Comparison of ENCODE assay signal across 11 mouse cellular contexts in genomic region chr7:28545048-28545890, GRCm38 (mm10). TPM values are rescaled to one million over a fixed set of nuclear protein-coding genes. Genes with fewer than 3 reads are reported as not detected.
A peak's percentile ranks its signal among the peaks of the same experiment; 100 is the strongest.
DNase-seq lines count a peak whose midpoint lies in the region; ATAC-seq and TF ChIP-seq lines count a peak whose summit lies in the region.
"Had no signal": no experiment of that assay in that cellular context is flagged by ENCODE, and none has a peak within 500 bp of the region (broad histone marks: within the 10 kb centered on the region; RNA-seq: fewer than 3 reads in every experiment).

No protein-coding gene starts in this region.

- H3K4me3 ChIP-seq in liver, adult 2 months (ENCODE audit: insufficient read depth, low read depth, low read length): no peak overlapping the region
- H3K4me3 ChIP-seq in liver, embryonic 11.5 days (ENCODE audit: low read depth, low read length): no peak overlapping the region
- H3K4me3 ChIP-seq in neural tube, embryonic 14.5 days (ENCODE audit: low read depth, low read length): no peak overlapping the region

- H3K36me3 ChIP-seq in liver, adult 2 months (ENCODE audit: control insufficient read depth, insufficient read depth, low read length): no peaks in the 10 kb centered on the region
- no peaks in the 10 kb centered on the region for H3K36me3 ChIP-seq in liver, embryonic 11.5 days (ENCODE audit: control insufficient read depth, insufficient read depth, low read length)
- no peaks in the 10 kb centered on the region for H3K36me3 ChIP-seq in neural tube, embryonic 14.5 days (ENCODE audit: control insufficient read depth, insufficient read depth, low read length)
- H3K36me3 ChIP-seq: midbrain, embryonic 12.5 days had no signal

- no peak for TF ChIP-seq POLR2A in liver, adult 2 months (IDR thresholded peaks at IDR 0.05; ENCODE audit: extremely low read depth, insufficient read depth, low read length)

- H3K9ac ChIP-seq in liver, adult 2 months (ENCODE audit: low read depth, low read length): no peak overlapping the region
- no peak overlapping the region for H3K9ac ChIP-seq in liver, embryonic 11.5 days (ENCODE audit: low read depth, low read length)
- H3K9ac ChIP-seq in neural tube, embryonic 14.5 days (replicated peaks; ENCODE audit: low read depth, low read length): no peak overlapping the region
- H3K9ac ChIP-seq: midbrain, embryonic 12.5 days had no signal

- WGBS in liver, adult 2 months: 42% methylated on average over 14 of the region's 14 CpGs
- 30% methylated on average over 14 of the region's 14 CpGs for WGBS in liver, embryonic 11.5 days
- 28% methylated on average over 13 of the region's 14 CpGs for WGBS in neural tube, embryonic 14.5 days

- peaks cover 2% of the 10 kb centered on the region; the same call in 1 of the 2 replicates for H3K4me1 ChIP-seq in liver, adult 2 months (ENCODE audit: control insufficient read depth, insufficient read depth, low read length)
- H3K4me1 ChIP-seq in liver, embryonic 11.5 days (replicated peaks; ENCODE audit: control insufficient read depth, insufficient read depth, low read length): peaks cover 10% of the 10 kb centered on the region
- peaks cover 6% of the 10 kb centered on the region; the same call in 1 of the 2 replicates for H3K4me1 ChIP-seq in neural tube, embryonic 14.5 days (ENCODE audit: control insufficient read depth, insufficient read depth, low read length)

- DNase-seq in liver, adult 2 months (ENCODE audit: extremely low read depth, low read depth, low spot score): peak; percentile 61
- DNase-seq in liver, embryonic 11.5 days (ENCODE audit: low spot score): no peak
- peak; percentile 69 for DNase-seq in ZHBTc4 (ENCODE audit: low read depth, low spot score)
- peak; percentile 50 for DNase-seq in kidney, adult 18-20 months
- DNase-seq in spleen, postnatal 10 days (ENCODE audit: low spot score in 2 of 2): no peak
- DNase-seq in gastrocnemius, postnatal 36 days: no peak
- no peak for DNase-seq in layer of hippocampus, adult 8-10 months (ENCODE audit: low spot score in 2 of 2)
- DNase-seq: heart, postnatal 14 days had no signal

- no peaks in the 10 kb centered on the region; the same call in 1 of the 2 replicates for H3K27me3 ChIP-seq in liver, adult 2 months (ENCODE audit: control insufficient read depth, insufficient read depth, low read length)
- peaks cover 47% of the 10 kb centered on the region for H3K27me3 ChIP-seq in liver, embryonic 11.5 days (replicated peaks; ENCODE audit: control insufficient read depth, insufficient read depth, low read length)
- peaks cover 11% of the 10 kb centered on the region for H3K27me3 ChIP-seq in neural tube, embryonic 14.5 days (ENCODE audit: control insufficient read depth, insufficient read depth, low read length)

- TF ChIP-seq CTCF in liver, adult 2 months (IDR thresholded peaks at IDR 0.05; ENCODE audit: low read depth, low read length): no peak

- intact Hi-C loops in gastrocnemius, postnatal 36 days (cut with DNase I): no loop called here

- no peak overlapping the region for H3K4me2 ChIP-seq in liver, embryonic 11.5 days
- H3K4me2 ChIP-seq in neural tube, embryonic 14.5 days (ENCODE audit: low read depth, low read length): no peak overlapping the region

- ATAC-seq in liver, embryonic 11.5 days (replicated peaks; ENCODE audit: low FRiP score): no peak
- peak; percentile 49; the same call in 1 of the 2 replicates for ATAC-seq in neural tube, embryonic 14.5 days (ENCODE audit: low read depth)

- no peak overlapping the region for H3K27ac ChIP-seq in liver, adult 2 months (replicated peaks; ENCODE audit: insufficient read depth, low read depth, low read length)
- H3K27ac ChIP-seq in liver, embryonic 11.5 days (ENCODE audit: low read depth, low read length): no peak overlapping the region
- H3K27ac ChIP-seq in neural tube, embryonic 14.5 days (ENCODE audit: low read depth, low read length): no peak overlapping the region
- H3K27ac ChIP-seq: midbrain, embryonic 12.5 days had no signal

- H3K79me2 ChIP-seq in liver, adult 2 months (ENCODE audit: control insufficient read depth, insufficient read depth, low read length): no peaks in the 10 kb centered on the region

- no peaks in the 10 kb centered on the region for H3K9me3 ChIP-seq in liver, embryonic 11.5 days (ENCODE audit: control insufficient read depth, low read length)
- H3K9me3 ChIP-seq in neural tube, embryonic 14.5 days (ENCODE audit: control insufficient read depth, low read length): no peaks in the 10 kb centered on the region
- H3K9me3 ChIP-seq: midbrain, embryonic 12.5 days had no signal

RNA-seq across cellular contexts. Expression of gene Nccrp1, which starts 1.8 kb away (rescaled TPM):
- total RNA-seq in liver, adult 2 months (2014; rRNA removed): not detected in 2 replicates
- 0.05 TPM in 1 of 2 replicates, not detected in the other for polyA plus RNA-seq in liver, adult 2 months (2012; rRNA removed)
- not detected in 2 replicates for polyA plus RNA-seq in liver, embryonic 11.5 days (2014; fragmentation: Nextera tagmentation; extraction: Ambion mirVana)
- 0.17 TPM in 1 of 2 replicates, not detected in the other for polyA plus RNA-seq in neural tube, embryonic 14.5 days (2014; fragmentation: Nextera tagmentation; extraction: Ambion mirVana)
- not detected for total RNA-seq in gastrocnemius, postnatal 36 days (2021)
- under 1 TPM in 1 of 4 experiments, not detected in 3; 0.36 TPM for total RNA-seq in layer of hippocampus, adult 8-10 months (2022)
- total RNA-seq: heart, postnatal 14 days had no signal
- polyA plus RNA-seq: midbrain, embryonic 12.5 days had no signal

RNA-seq across cellular contexts. Expression of gene Sycn, which starts 4.6 kb away (rescaled TPM):
- total RNA-seq in liver, adult 2 months (2014; rRNA removed): 8.7 and 16.4 TPM in 2 replicates
- 1.4 and 1.6 TPM in 2 replicates for polyA plus RNA-seq in liver, adult 2 months (2012; rRNA removed)
- polyA plus RNA-seq in liver, embryonic 11.5 days (2014; fragmentation: Nextera tagmentation; extraction: Ambion mirVana): not detected in 2 replicates
- polyA plus RNA-seq in neural tube, embryonic 14.5 days (2014; fragmentation: Nextera tagmentation; extraction: Ambion mirVana): not detected in 2 replicates
- not detected for total RNA-seq in gastrocnemius, postnatal 36 days (2021)
- not detected for total RNA-seq in layer of hippocampus, adult 8-10 months (2022)
- total RNA-seq: heart, postnatal 14 days had no signal
- polyA plus RNA-seq: midbrain, embryonic 12.5 days had no signal

RNA-seq across cellular contexts. Expression of gene Ifnl3, which starts 22.6 kb away (rescaled TPM):
- total RNA-seq in liver, adult 2 months (2014; rRNA removed): not detected in 2 replicates
- polyA plus RNA-seq in liver, adult 2 months (2012; rRNA removed): not detected in 2 replicates
- not detected in 2 replicates for polyA plus RNA-seq in liver, embryonic 11.5 days (2014; fragmentation: Nextera tagmentation; extraction: Ambion mirVana)
- polyA plus RNA-seq in neural tube, embryonic 14.5 days (2014; fragmentation: Nextera tagmentation; extraction: Ambion mirVana): not detected in 2 replicates
- total RNA-seq in gastrocnemius, postnatal 36 days (2021): not detected
- not detected for total RNA-seq in layer of hippocampus, adult 8-10 months (2022)
- total RNA-seq: heart, postnatal 14 days had no signal
- polyA plus RNA-seq: midbrain, embryonic 12.5 days; spleen, adult 2 months had no signal

RNA-seq across cellular contexts. Expression of gene Ifnl2, which starts 35.0 kb away (rescaled TPM):
- not detected in 2 replicates for total RNA-seq in liver, adult 2 months (2014; rRNA removed)
- not detected in 2 replicates for polyA plus RNA-seq in liver, adult 2 months (2012; rRNA removed)
- not detected in 2 replicates for polyA plus RNA-seq in liver, embryonic 11.5 days (2014; fragmentation: Nextera tagmentation; extraction: Ambion mirVana)
- not detected in 2 replicates for polyA plus RNA-seq in neural tube, embryonic 14.5 days (2014; fragmentation: Nextera tagmentation; extraction: Ambion mirVana)
- not detected for total RNA-seq in gastrocnemius, postnatal 36 days (2021)
- total RNA-seq in layer of hippocampus, adult 8-10 months (2022): not detected
- total RNA-seq: heart, postnatal 14 days had no signal
- polyA plus RNA-seq: midbrain, embryonic 12.5 days; spleen, adult 2 months had no signal

RNA-seq across cellular contexts. Expression of gene Samd4b, which starts 52.7 kb away (rescaled TPM):
- 4.1 and 6.9 TPM in 2 replicates for total RNA-seq in liver, adult 2 months (2014; rRNA removed)
- 25.7 and 27.0 TPM in 2 replicates for polyA plus RNA-seq in liver, adult 2 months (2012; rRNA removed)
- 17.4 and 18.6 TPM in 2 replicates for polyA plus RNA-seq in liver, embryonic 11.5 days (2014; fragmentation: Nextera tagmentation; extraction: Ambion mirVana)
- polyA plus RNA-seq in neural tube, embryonic 14.5 days (2014; fragmentation: Nextera tagmentation; extraction: Ambion mirVana): 24.3 and 25.1 TPM in 2 replicates
- total RNA-seq in gastrocnemius, postnatal 36 days (2021): 10 to 100 TPM; 11.6 to 13.9 TPM
- total RNA-seq in layer of hippocampus, adult 8-10 months (2022): 10 to 100 TPM; 62.6 to 73.9 (median 66.2) TPM

Comparison
In these comparisons a context has a peak if more than half of its experiments do, and no peak if none do; other contexts are left out.
1. DNase-seq: peak in liver, adult 2 months (single experiment), ZHBTc4 (single experiment) and kidney, adult 18-20 months (single experiment); none in liver, embryonic 11.5 days (single experiment), spleen, postnatal 10 days (0 of 2), gastrocnemius, postnatal 36 days (0 of 2) and layer of hippocampus, adult 8-10 months (0 of 2).